Mouse (Mus musculus): ENCODE data around the gene Veph1. TPM values are rescaled to one million over a fixed set of nuclear protein-coding genes. Genes with fewer than 3 reads are reported as not detected.

Veph1 gene
- polyA plus RNA-seq, 1 experiment from 2014 or later, result 17.3 TPM

- peak; percentile 86 for DNase-seq (ENCODE audit: low spot score)
- ATAC-seq (replicated peaks; ENCODE audit: low FRiP score, low read depth), result peak; percentile 94
- no peaks in the 10 kb centered on the region for H3K27me3 ChIP-seq (ENCODE audit: insufficient read depth, low read length)
- H3K9ac ChIP-seq (ENCODE audit: low read depth, low read length), result peak overlapping the region; percentile 49; the same call in 1 of the 2 replicates
- no peaks in the 10 kb centered on the region for H3K4me1 ChIP-seq (replicated peaks; ENCODE audit: insufficient read depth, low read length)
- 4% methylated on average over 20 of the region's 20 CpGs for WGBS
- no peak for TF ChIP-seq CTCF (IDR thresholded peaks at IDR 0.05; ENCODE audit: low read depth)
- no peaks in the 10 kb centered on the region for H3K9me3 ChIP-seq (replicated peaks; ENCODE audit: low read length)
- H3K27ac ChIP-seq, result peak overlapping the region; percentile 86
- H3K4me2 ChIP-seq (ENCODE audit: low read length), result peak overlapping the region; percentile 62
- H3K4me3 ChIP-seq (replicated peaks; ENCODE audit: low read depth, low read length), result peak overlapping the region; percentile 16; the same call in 1 of the 2 replicates
- no peaks in the 10 kb centered on the region for H3K36me3 ChIP-seq (ENCODE audit: insufficient read depth, low read length)
Observed at GRCm38 (mm10) chr3:66292356-66292946, 4.2 kb downstream of the Veph1 start.

- WGBS, result 83% methylated on average over 4 of the region's 4 CpGs
- no peaks in the 10 kb centered on the region for H3K27me3 ChIP-seq (ENCODE audit: insufficient read depth, low read length)
- no peak overlapping the region for H3K9ac ChIP-seq (ENCODE audit: low read depth, low read length)
- ATAC-seq (replicated peaks; ENCODE audit: low FRiP score, low read depth) (no peak), DNase-seq (ENCODE audit: low spot score) (no peak)
- 0 out of 2 replicates have a peak, but pooled peaks cover 3% of the 10 kb centered on the region for H3K36me3 ChIP-seq (ENCODE audit: insufficient read depth, low read length)
- no peaks in the 10 kb centered on the region for H3K4me1 ChIP-seq (replicated peaks; ENCODE audit: insufficient read depth, low read length)
- no peak overlapping the region for H3K4me2 ChIP-seq (ENCODE audit: low read length)
- no peak overlapping the region for H3K27ac ChIP-seq
- TF ChIP-seq CTCF (IDR thresholded peaks at IDR 0.05; ENCODE audit: low read depth), result no peak
- H3K9me3 ChIP-seq (replicated peaks; ENCODE audit: low read length), result no peaks in the 10 kb centered on the region
- H3K4me3 ChIP-seq (replicated peaks; ENCODE audit: low read depth, low read length), result no peak overlapping the region
Observed at GRCm38 (mm10) chr3:66263270-66263669, 33.4 kb downstream of the Veph1 start.

GRCm38 (mm10) chr3:66262319-66262718 is 34.3 kb downstream of the Veph1 start:
- H3K36me3 ChIP-seq (ENCODE audit: insufficient read depth, low read length), result 0 out of 2 replicates have a peak, but pooled peaks cover 3% of the 10 kb centered on the region
- no peak overlapping the region for H3K27ac ChIP-seq
- H3K9me3 ChIP-seq (replicated peaks; ENCODE audit: low read length), result no peaks in the 10 kb centered on the region
- TF ChIP-seq CTCF (IDR thresholded peaks at IDR 0.05; ENCODE audit: low read depth), result peak; percentile 58; the same call in 1 of the 2 replicates
- no peak overlapping the region for H3K4me3 ChIP-seq (replicated peaks; ENCODE audit: low read depth, low read length)
- H3K27me3 ChIP-seq (ENCODE audit: insufficient read depth, low read length), result no peaks in the 10 kb centered on the region
- no peak overlapping the region for H3K4me2 ChIP-seq (ENCODE audit: low read length)
- H3K9ac ChIP-seq (ENCODE audit: low read depth, low read length), result no peak overlapping the region
- 38% methylated on average over 5 of the region's 5 CpGs for WGBS
- no peaks in the 10 kb centered on the region for H3K4me1 ChIP-seq (replicated peaks; ENCODE audit: insufficient read depth, low read length)
- ATAC-seq (replicated peaks; ENCODE audit: low FRiP score, low read depth) (no peak), DNase-seq (ENCODE audit: low spot score) (peak; percentile 41)

GRCm38 (mm10) chr3:66254504-66255105 is 42.0 kb downstream of the Veph1 start:
- Histone ChIP-seq H3K9me3 (replicated peaks; ENCODE audit: low read length) (no peaks in the 10 kb centered on the region), H3K27ac (no peak overlapping the region), H3K4me3 (replicated peaks; ENCODE audit: low read depth, low read length) (no peak overlapping the region), H3K4me1 (replicated peaks; ENCODE audit: insufficient read depth, low read length) (no peaks in the 10 kb centered on the region), H3K4me2 (ENCODE audit: low read length) (no peak overlapping the region), H3K36me3 (ENCODE audit: insufficient read depth, low read length) (no peaks in the 10 kb centered on the region), H3K27me3 (ENCODE audit: insufficient read depth, low read length) (no peaks in the 10 kb centered on the region), H3K9ac (ENCODE audit: low read depth, low read length) (no peak overlapping the region)
- no peak for DNase-seq (ENCODE audit: low spot score)
- 75% methylated on average over 9 of the region's 9 CpGs for WGBS
- ATAC-seq (replicated peaks; ENCODE audit: low FRiP score, low read depth), result no peak
- TF ChIP-seq CTCF (IDR thresholded peaks at IDR 0.05; ENCODE audit: low read depth), result no peak

- ATAC-seq (replicated peaks; ENCODE audit: low FRiP score, low read depth) (no peak), DNase-seq (ENCODE audit: low spot score) (no peak)
- no peaks in the 10 kb centered on the region for H3K36me3 ChIP-seq (ENCODE audit: insufficient read depth, low read length)
- H3K4me2 ChIP-seq (ENCODE audit: low read length), result no peak overlapping the region
- no peaks in the 10 kb centered on the region for H3K27me3 ChIP-seq (ENCODE audit: insufficient read depth, low read length)
- no peak for TF ChIP-seq CTCF (IDR thresholded peaks at IDR 0.05; ENCODE audit: low read depth)
- no peaks in the 10 kb centered on the region for H3K4me1 ChIP-seq (replicated peaks; ENCODE audit: insufficient read depth, low read length)
- H3K9ac ChIP-seq (ENCODE audit: low read depth, low read length), result no peak overlapping the region
- no peak overlapping the region for H3K4me3 ChIP-seq (replicated peaks; ENCODE audit: low read depth, low read length)
- no peak overlapping the region for H3K27ac ChIP-seq
- WGBS, result 79% methylated on average over 7 of the region's 7 CpGs
- H3K9me3 ChIP-seq (replicated peaks; ENCODE audit: low read length), result no peaks in the 10 kb centered on the region
Observed at GRCm38 (mm10) chr3:66251842-66252241, 44.8 kb downstream of the Veph1 start.

- no peak overlapping the region for H3K4me2 ChIP-seq (ENCODE audit: low read length)
- ATAC-seq (replicated peaks; ENCODE audit: low FRiP score, low read depth), result no peak
- H3K9ac ChIP-seq (ENCODE audit: low read depth, low read length), result no peak overlapping the region
- H3K36me3 ChIP-seq (ENCODE audit: insufficient read depth, low read length), result peaks cover 4% of the 10 kb centered on the region; the same call in 1 of the 2 replicates
- H3K4me1 ChIP-seq (replicated peaks; ENCODE audit: insufficient read depth, low read length), result no peaks in the 10 kb centered on the region
- no peaks in the 10 kb centered on the region for H3K27me3 ChIP-seq (ENCODE audit: insufficient read depth, low read length)
- H3K9me3 ChIP-seq (replicated peaks; ENCODE audit: low read length), result no peaks in the 10 kb centered on the region
- no peak for DNase-seq (ENCODE audit: low spot score)
- H3K27ac ChIP-seq, result no peak overlapping the region
- TF ChIP-seq CTCF (IDR thresholded peaks at IDR 0.05; ENCODE audit: low read depth), result no peak
- no peak overlapping the region for H3K4me3 ChIP-seq (replicated peaks; ENCODE audit: low read depth, low read length)
Observed at GRCm38 (mm10) chr3:66240476-66240875, 56.2 kb downstream of the Veph1 start.
